Mouse (Mus musculus) liver, adult 2 months (tissue): Measurements from ENCODE around the gene Efcab3. TPM values are rescaled to one million over a fixed set of nuclear protein-coding genes. Genes with fewer than 3 reads are reported as not detected.

Source experiments
- DNase-seq: peaks from one replicate; pipeline ENCODE4 v3.0.0-alpha.2; 2011; ENCODE audit warnings: low read depth, low spot score; ENCODE audit errors: extremely low read depth
- H3K27ac ChIP-seq: fragments of 200-500 bp; replicated peaks from 2 replicates; pipeline ENCODE4 v1.5.1; 2012; ENCODE audit warnings: low read depth, mild to moderate bottlenecking, control low read depth, inconsistent platforms, low read length; ENCODE audit not compliant: insufficient read depth
- H3K27me3 ChIP-seq: fragments of 200-500 bp; 2 replicates; pipeline ENCODE4 v1.6.1; 2012; ENCODE audit warnings: mild to moderate bottlenecking, moderate library complexity, low read length, inconsistent platforms; ENCODE audit not compliant: control insufficient read depth, insufficient read depth
- H3K36me3 ChIP-seq: fragments of 200-500 bp; 2 replicates; pipeline ENCODE4 v1.6.1; 2012; ENCODE audit warnings: low read length, inconsistent platforms; ENCODE audit not compliant: control insufficient read depth, insufficient read depth
- H3K4me1 ChIP-seq: fragments of 200-500 bp; 2 replicates; pipeline ENCODE4 v1.6.1; 2011; ENCODE audit warnings: low read length; ENCODE audit not compliant: control insufficient read depth, insufficient read depth
- H3K4me3 ChIP-seq: fragments of 200-500 bp; 2 replicates; pipeline ENCODE4 v1.5.1; 2011; ENCODE audit warnings: low read depth, mild to moderate bottlenecking, control low read depth, low read length, moderate library complexity; ENCODE audit not compliant: insufficient read depth
- H3K79me2 ChIP-seq: fragments of 200-500 bp; 2 replicates; pipeline ENCODE4 v1.6.1; 2012; ENCODE audit warnings: inconsistent platforms, mild to moderate bottlenecking, low read length, moderate library complexity; ENCODE audit not compliant: control insufficient read depth, insufficient read depth
- H3K9ac ChIP-seq: fragments of 200-500 bp; 2 replicates; pipeline ENCODE4 v1.6.1; 2012; ENCODE audit warnings: low read depth, mild to moderate bottlenecking, control low read depth, inconsistent platforms, low read length
- CTCF ChIP-seq: fragments of 200-500 bp; IDR thresholded peaks from 2 replicates; pipeline ENCODE4 v1.5.1; 2011; ENCODE audit warnings: low read depth, low read length, control low read depth
- POLR2A ChIP-seq: fragments of 200-500 bp; IDR thresholded peaks from 2 replicates; pipeline ENCODE4 v1.6.1; 2011; ENCODE audit warnings: low read length, control low read depth; ENCODE audit not compliant: insufficient read depth; ENCODE audit errors: extremely low read depth
- WGBS: fragments of 180-500 bp; shearing (Covaris S2); methylation state at CpG from one replicate; pipeline ENCODE4 v1.1.7; 2018; 5-methylcytosine and 5-hydroxymethylcytosine counted together
- polyA plus RNA-seq: library from polyadenylated mRNA; depleted of rRNA; stranded (reverse); fragments of >200 nt; gene quantifications from 2 replicates; pipeline ENCODE4 v1.2.3, GENCODE M21; 2012
- total RNA-seq: library from RNA; depleted of rRNA; stranded (reverse); fragments of >200 nt; gene quantifications from 2 replicates; pipeline ENCODE4 v1.2.3, GENCODE M21; 2014

Gene Efcab3
- total and polyA plus RNA-seq, 2 experiments, result not detected

- Histone ChIP-seq H3K4me3 (no peak overlapping the region), H3K27me3 (no peaks in the 10 kb centered on the region), H3K4me1 (no peaks in the 10 kb centered on the region), H3K27ac (no peak overlapping the region), H3K79me2 (no peaks in the 10 kb centered on the region), H3K9ac (no peak overlapping the region), H3K36me3 (no peaks in the 10 kb centered on the region)
- 41% methylated on average over 12 of the region's 12 CpGs for WGBS
- TF ChIP-seq CTCF, result no peak
- no peak for TF ChIP-seq POLR2A
- peak; percentile 22 for DNase-seq
Observed at GRCm38 (mm10) chr11:105153068-105153833, 89.9 kb downstream of the Efcab3 start.

- TF ChIP-seq POLR2A (no peak), CTCF (no peak)
- H3K36me3 ChIP-seq, result no peaks in the 10 kb centered on the region
- H3K4me3 ChIP-seq, result no peak overlapping the region
- H3K9ac ChIP-seq, result no peak overlapping the region
- no peak overlapping the region for H3K27ac ChIP-seq
- no peaks in the 10 kb centered on the region for H3K79me2 ChIP-seq
- DNase-seq, result no peak
- H3K27me3 ChIP-seq, result no peaks in the 10 kb centered on the region
- 66% methylated on average over 4 of the region's 4 CpGs for WGBS
- H3K4me1 ChIP-seq, result no peaks in the 10 kb centered on the region
Observed at GRCm38 (mm10) chr11:105155915-105156314, 92.5 kb downstream of the Efcab3 start.

- H3K36me3 ChIP-seq, result no peaks in the 10 kb centered on the region
- no peak overlapping the region for H3K27ac ChIP-seq
- DNase-seq, result no peak
- no peak overlapping the region for H3K9ac ChIP-seq
- no peak overlapping the region for H3K4me3 ChIP-seq
- no peaks in the 10 kb centered on the region for H3K4me1 ChIP-seq
- no peaks in the 10 kb centered on the region for H3K27me3 ChIP-seq
- WGBS, result 83% methylated on average over 19 of the region's 19 CpGs
- no peaks in the 10 kb centered on the region for H3K79me2 ChIP-seq
- TF ChIP-seq POLR2A, result no peak
- no peak for TF ChIP-seq CTCF
Observed at GRCm38 (mm10) chr11:105156748-105157267, 93.4 kb downstream of the Efcab3 start.

- H3K27ac ChIP-seq, result no peak overlapping the region
- H3K36me3 ChIP-seq, result no peaks in the 10 kb centered on the region
- no peaks in the 10 kb centered on the region for H3K27me3 ChIP-seq
- TF ChIP-seq POLR2A (no peak), CTCF (no peak)
- H3K4me3 ChIP-seq, result no peak overlapping the region
- no peaks in the 10 kb centered on the region for H3K4me1 ChIP-seq
- no peaks in the 10 kb centered on the region for H3K79me2 ChIP-seq
- no peak overlapping the region for H3K9ac ChIP-seq
- peak; percentile 49 for DNase-seq
Observed at GRCm38 (mm10) chr11:105158047-105158446, 94.7 kb downstream of the Efcab3 start.

- Histone ChIP-seq H3K4me3 (no peak overlapping the region), H3K27me3 (no peaks in the 10 kb centered on the region), H3K79me2 (no peaks in the 10 kb centered on the region), H3K4me1 (no peaks in the 10 kb centered on the region), H3K27ac (no peak overlapping the region), H3K9ac (no peak overlapping the region), H3K36me3 (no peaks in the 10 kb centered on the region)
- TF ChIP-seq POLR2A (no peak), CTCF (no peak)
- no peak for DNase-seq
- WGBS, result 74% methylated on average over 6 of the region's 6 CpGs
Observed at GRCm38 (mm10) chr11:105159673-105160360, 96.4 kb downstream of the Efcab3 start.
